Mouse (Mus musculus) megakaryocyte, embryonic 14.5 days (primary cell): Measurements from ENCODE around the gene Ap1b1.

Source experiments
- FLI1 ChIP-seq: IDR thresholded peaks from 2 replicates; pipeline ENCODE4 v1.6.1; 2012; ENCODE audit warnings: low read length, inconsistent platforms, mixed read lengths
- GATA1 ChIP-seq: IDR thresholded peaks from 3 replicates; pipeline ENCODE4 v1.6.1; 2012; ENCODE audit warnings: mixed read lengths, low read length, inconsistent platforms, borderline replicate concordance

DNA sequence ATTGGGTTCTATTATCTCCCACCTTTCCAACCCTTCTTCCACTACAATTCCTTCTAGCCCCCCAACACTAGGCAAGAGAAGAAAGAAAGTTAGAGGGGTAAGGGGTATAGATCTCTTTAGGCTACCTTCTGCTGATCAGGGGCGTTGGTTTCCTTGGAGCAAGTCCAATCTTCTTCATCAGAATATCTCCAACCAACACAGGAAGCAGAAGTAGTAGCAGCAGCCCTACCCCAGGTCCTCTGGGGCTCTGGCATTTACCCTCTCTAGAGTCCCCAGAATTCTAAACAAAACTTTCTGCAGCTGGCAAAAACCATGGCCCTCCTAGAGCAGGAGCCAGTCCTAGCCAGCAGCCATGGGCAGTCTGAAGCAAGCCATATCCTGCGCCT is 12.8 kb upstream of the Ap1b1 start:
- no peak for TF ChIP-seq GATA1
- TF ChIP-seq FLI1, result no peak
